Mouse (Mus musculus): ENCODE measurements around the gene Pus7l. TPM values are rescaled to one million over a fixed set of nuclear protein-coding genes. Genes with fewer than 3 reads are reported as not detected.

The Pus7l gene
- polyA plus RNA-seq, 1 experiment from 2014 or later: 7.1 TPM

GRCm38 (mm10) chr15:94544844-94545243 is 1.5 kb upstream of the Pus7l start:
- 0 out of 2 replicates have a peak, but pooled peaks cover 4% of the 10 kb centered on the region for H3K4me1 ChIP-seq (ENCODE audit: control insufficient read depth, insufficient read depth, low read length)
- H3K9me3 ChIP-seq (ENCODE audit: control insufficient read depth, low read length): no peaks in the 10 kb centered on the region
- no peak overlapping the region for H3K9ac ChIP-seq (replicated peaks; ENCODE audit: low read depth, low read length)
- H3K4me3 ChIP-seq (ENCODE audit: low read depth, low read length): no peak overlapping the region
- H3K36me3 ChIP-seq (ENCODE audit: control insufficient read depth, insufficient read depth, low read length): no peaks in the 10 kb centered on the region
- no peaks in the 10 kb centered on the region for H3K27me3 ChIP-seq (ENCODE audit: control insufficient read depth, insufficient read depth, low read length)
- H3K27ac ChIP-seq (ENCODE audit: low read depth, low read length): no peak overlapping the region
- 94% methylated on average over 4 of the region's 4 CpGs for WGBS
- ATAC-seq (ENCODE audit: low read depth): no peak
- no peak overlapping the region for H3K4me2 ChIP-seq (ENCODE audit: low read depth, low read length)

GRCm38 (mm10) chr15:94544052-94544636 is 797 bp upstream of the Pus7l start:
- no peaks in the 10 kb centered on the region for H3K36me3 ChIP-seq (ENCODE audit: control insufficient read depth, insufficient read depth, low read length)
- H3K4me3 ChIP-seq (ENCODE audit: low read depth, low read length): peak overlapping the region; percentile 83
- no peak overlapping the region for H3K27ac ChIP-seq (ENCODE audit: low read depth, low read length)
- H3K4me2 ChIP-seq (ENCODE audit: low read depth, low read length): peak overlapping the region; percentile 50
- no peak for ATAC-seq (ENCODE audit: low read depth)
- no peaks in the 10 kb centered on the region for H3K27me3 ChIP-seq (ENCODE audit: control insufficient read depth, insufficient read depth, low read length)
- H3K4me1 ChIP-seq (ENCODE audit: control insufficient read depth, insufficient read depth, low read length): 0 out of 2 replicates have a peak, but pooled peaks cover 4% of the 10 kb centered on the region
- 45% methylated on average over 9 of the region's 9 CpGs for WGBS
- H3K9me3 ChIP-seq (ENCODE audit: control insufficient read depth, low read length): no peaks in the 10 kb centered on the region
- H3K9ac ChIP-seq (replicated peaks; ENCODE audit: low read depth, low read length): peak overlapping the region; percentile 58

- ATAC-seq (ENCODE audit: low read depth): peak; percentile 91
- H3K4me2 ChIP-seq (ENCODE audit: low read depth, low read length): peak overlapping the region; percentile 50
- H3K9me3 ChIP-seq (ENCODE audit: control insufficient read depth, low read length): no peaks in the 10 kb centered on the region
- H3K36me3 ChIP-seq (ENCODE audit: control insufficient read depth, insufficient read depth, low read length): no peaks in the 10 kb centered on the region
- 0 out of 2 replicates have a peak overlapping the region, but pooled peaks have one; percentile 40 for H3K27ac ChIP-seq (ENCODE audit: low read depth, low read length)
- H3K4me1 ChIP-seq (ENCODE audit: control insufficient read depth, insufficient read depth, low read length): 0 out of 2 replicates have a peak, but pooled peaks cover 4% of the 10 kb centered on the region
- H3K9ac ChIP-seq (replicated peaks; ENCODE audit: low read depth, low read length): peak overlapping the region; percentile 58
- 8% methylated on average over 22 of the region's 22 CpGs for WGBS
- peak overlapping the region; percentile 83 for H3K4me3 ChIP-seq (ENCODE audit: low read depth, low read length)
- H3K27me3 ChIP-seq (ENCODE audit: control insufficient read depth, insufficient read depth, low read length): no peaks in the 10 kb centered on the region
Observed at GRCm38 (mm10) chr15:94542567-94543408, 559 bp downstream of the Pus7l start.

- Histone ChIP-seq H3K4me3 (ENCODE audit: low read depth, low read length) (no peak overlapping the region), H3K27ac (ENCODE audit: low read depth, low read length) (no peak overlapping the region), H3K9ac (replicated peaks; ENCODE audit: low read depth, low read length) (no peak overlapping the region), H3K9me3 (ENCODE audit: control insufficient read depth, low read length) (no peaks in the 10 kb centered on the region), H3K36me3 (ENCODE audit: control insufficient read depth, insufficient read depth, low read length) (no peaks in the 10 kb centered on the region), H3K4me2 (ENCODE audit: low read depth, low read length) (no peak overlapping the region), H3K27me3 (ENCODE audit: control insufficient read depth, insufficient read depth, low read length) (no peaks in the 10 kb centered on the region), H3K4me1 (ENCODE audit: control insufficient read depth, insufficient read depth, low read length) (0 out of 2 replicates have a peak, but pooled peaks cover 4% of the 10 kb centered on the region)
- 90% methylated on average over 3 of the region's 3 CpGs for WGBS
- ATAC-seq (ENCODE audit: low read depth): no peak
Observed at GRCm38 (mm10) chr15:94539296-94539695, 4.1 kb downstream of the Pus7l start.

- no peak overlapping the region for H3K4me2 ChIP-seq (ENCODE audit: low read depth, low read length)
- ATAC-seq (ENCODE audit: low read depth): no peak
- no peak overlapping the region for H3K9ac ChIP-seq (replicated peaks; ENCODE audit: low read depth, low read length)
- H3K27me3 ChIP-seq (ENCODE audit: control insufficient read depth, insufficient read depth, low read length): no peaks in the 10 kb centered on the region
- H3K27ac ChIP-seq (ENCODE audit: low read depth, low read length): no peak overlapping the region
- 93% methylated on average over 7 of the region's 7 CpGs for WGBS
- no peak overlapping the region for H3K4me3 ChIP-seq (ENCODE audit: low read depth, low read length)
- no peaks in the 10 kb centered on the region for H3K4me1 ChIP-seq (ENCODE audit: control insufficient read depth, insufficient read depth, low read length)
- no peaks in the 10 kb centered on the region for H3K9me3 ChIP-seq (ENCODE audit: control insufficient read depth, low read length)
- H3K36me3 ChIP-seq (ENCODE audit: control insufficient read depth, insufficient read depth, low read length): no peaks in the 10 kb centered on the region
Observed at GRCm38 (mm10) chr15:94535521-94535920, 7.8 kb downstream of the Pus7l start.

- 94% methylated on average over 6 of the region's 6 CpGs for WGBS
- no peaks in the 10 kb centered on the region for H3K9me3 ChIP-seq (ENCODE audit: control insufficient read depth, low read length)
- H3K4me1 ChIP-seq (ENCODE audit: control insufficient read depth, insufficient read depth, low read length): no peaks in the 10 kb centered on the region
- no peaks in the 10 kb centered on the region for H3K36me3 ChIP-seq (ENCODE audit: control insufficient read depth, insufficient read depth, low read length)
- H3K4me3 ChIP-seq (ENCODE audit: low read depth, low read length): no peak overlapping the region
- no peak overlapping the region for H3K4me2 ChIP-seq (ENCODE audit: low read depth, low read length)
- no peaks in the 10 kb centered on the region for H3K27me3 ChIP-seq (ENCODE audit: control insufficient read depth, insufficient read depth, low read length)
- H3K27ac ChIP-seq (ENCODE audit: low read depth, low read length): no peak overlapping the region
- no peak overlapping the region for H3K9ac ChIP-seq (replicated peaks; ENCODE audit: low read depth, low read length)
- ATAC-seq (ENCODE audit: low read depth): no peak
Observed at GRCm38 (mm10) chr15:94532956-94533355, 10.4 kb downstream of the Pus7l start.

- H3K36me3 ChIP-seq (ENCODE audit: control insufficient read depth, insufficient read depth, low read length): no peaks in the 10 kb centered on the region
- 94% methylated on average over 5 of the region's 5 CpGs for WGBS
- ATAC-seq (ENCODE audit: low read depth): no peak
Observed at GRCm38 (mm10) chr15:94532306-94532705, 11.0 kb downstream of the Pus7l start.

GRCm38 (mm10) chr15:94530519-94530918 is 12.8 kb downstream of the Pus7l start:
- Histone ChIP-seq H3K9ac (replicated peaks; ENCODE audit: low read depth, low read length) (no peak overlapping the region), H3K9me3 (ENCODE audit: control insufficient read depth, low read length) (no peaks in the 10 kb centered on the region), H3K27me3 (ENCODE audit: control insufficient read depth, insufficient read depth, low read length) (no peaks in the 10 kb centered on the region), H3K4me2 (ENCODE audit: low read depth, low read length) (no peak overlapping the region), H3K36me3 (ENCODE audit: control insufficient read depth, insufficient read depth, low read length) (no peaks in the 10 kb centered on the region), H3K27ac (ENCODE audit: low read depth, low read length) (no peak overlapping the region), H3K4me1 (ENCODE audit: control insufficient read depth, insufficient read depth, low read length) (no peaks in the 10 kb centered on the region), H3K4me3 (ENCODE audit: low read depth, low read length) (no peak overlapping the region)
- WGBS: 78% methylated on average over 3 of the region's 3 CpGs
- ATAC-seq (ENCODE audit: low read depth): no peak

More at GRCm38 (mm10) chr15:94532306-94532705, 11.0 kb downstream of the Pus7l start:
- H3K4me1 ChIP-seq (ENCODE audit: control insufficient read depth, insufficient read depth, low read length): no peaks in the 10 kb centered on the region
- no peak overlapping the region for H3K4me3 ChIP-seq (ENCODE audit: low read depth, low read length)
- no peak overlapping the region for H3K9ac ChIP-seq (replicated peaks; ENCODE audit: low read depth, low read length)
- no peaks in the 10 kb centered on the region for H3K27me3 ChIP-seq (ENCODE audit: control insufficient read depth, insufficient read depth, low read length)
- H3K4me2 ChIP-seq (ENCODE audit: low read depth, low read length): no peak overlapping the region
- H3K27ac ChIP-seq (ENCODE audit: low read depth, low read length): no peak overlapping the region
- H3K9me3 ChIP-seq (ENCODE audit: control insufficient read depth, low read length): no peaks in the 10 kb centered on the region

- Histone ChIP-seq H3K9ac (replicated peaks; ENCODE audit: low read depth, low read length) (no peak overlapping the region), H3K36me3 (ENCODE audit: control insufficient read depth, insufficient read depth, low read length) (no peaks in the 10 kb centered on the region), H3K4me3 (ENCODE audit: low read depth, low read length) (no peak overlapping the region), H3K27ac (ENCODE audit: low read depth, low read length) (no peak overlapping the region), H3K4me1 (ENCODE audit: control insufficient read depth, insufficient read depth, low read length) (no peaks in the 10 kb centered on the region), H3K27me3 (ENCODE audit: control insufficient read depth, insufficient read depth, low read length) (no peaks in the 10 kb centered on the region), H3K9me3 (ENCODE audit: control insufficient read depth, low read length) (no peaks in the 10 kb centered on the region), H3K4me2 (ENCODE audit: low read depth, low read length) (no peak overlapping the region)
- ATAC-seq (ENCODE audit: low read depth): no peak
- WGBS: 88% methylated on average over 12 of the region's 12 CpGs
Observed at GRCm38 (mm10) chr15:94524956-94525355, 18.4 kb downstream of the Pus7l start.
